Comparison of ENCODE assay signal across 8 mouse cellular contexts in genomic region chr8:110749500-110750170, GRCm38 (mm10). TPM values are rescaled to one million over a fixed set of nuclear protein-coding genes. Genes with fewer than 3 reads are reported as not detected.
A peak's percentile ranks its signal among the peaks of the same experiment; 100 is the strongest.
DNase-seq lines count a peak whose midpoint lies in the region; ATAC-seq and TF ChIP-seq lines count a peak whose summit lies in the region.

No protein-coding gene starts in this region.

- no peak for DNase-seq in left cerebral cortex, adult 2 months (ENCODE audit: extremely low spot score in 1 of 2, low spot score in 2 of 2)
- no peak for DNase-seq in left cerebral cortex, adult 11 months (ENCODE audit: low spot score)
- DNase-seq in Muller cell, postnatal 12 days (ENCODE audit: inconsistent ontology term) = peak; percentile 57
- peak; percentile 78 to 86 for DNase-seq in cerebellum, postnatal 14 days
- peak; percentile 61 for DNase-seq in lung, postnatal 25 days (ENCODE audit: low spot score)
- peak; percentile 37 for DNase-seq in yolk sac, embryonic 10.5 days (ENCODE audit: low spot score)
- DNase-seq in frontal cortex, postnatal 25 days (ENCODE audit: low spot score in 2 of 2) = no peak

- intact Hi-C loops in left cerebral cortex, adult 2 months (cut with DNase I) = loop anchor here (2.0 to 10.0 kb wide), 4 partner anchors 67 to 343 kb away; partner anchors contain the start of genes Clec18a, Ddx19a and Pdpr

- WGBS in hindbrain, embryonic 15.5 days = 59% methylated on average over 10 of the region's 10 CpGs

- no peak overlapping the region for H3K4me3 ChIP-seq in left cerebral cortex, adult 2 months
- no peak overlapping the region for H3K4me3 ChIP-seq in hindbrain, embryonic 15.5 days

- H3K36me3 ChIP-seq in hindbrain, embryonic 15.5 days = no peaks in the 10 kb centered on the region

- 0 out of 2 replicates have a peak, but pooled peaks cover under 1% of the 10 kb centered on the region for H3K4me1 ChIP-seq in hindbrain, embryonic 15.5 days (replicated peaks)

- H3K9me3 ChIP-seq in hindbrain, embryonic 15.5 days = no peaks in the 10 kb centered on the region

- H3K4me2 ChIP-seq in hindbrain, embryonic 15.5 days = no peak overlapping the region

- no peak overlapping the region for H3K9ac ChIP-seq in hindbrain, embryonic 15.5 days

- TF ChIP-seq CTCF in left cerebral cortex, adult 2 months (IDR thresholded peaks at IDR 0.05) = peak; percentile 97

- ATAC-seq in hindbrain, embryonic 15.5 days (ENCODE audit: low FRiP score, low read depth) = peak; percentile 60

- no peaks in the 10 kb centered on the region for H3K27me3 ChIP-seq in hindbrain, embryonic 15.5 days

- no peak overlapping the region for H3K27ac ChIP-seq in left cerebral cortex, adult 2 months
- H3K27ac ChIP-seq in hindbrain, embryonic 15.5 days (replicated peaks) = no peak overlapping the region

RNA-seq across cellular contexts. Expression of gene Mtss1l, which starts 28.4 kb away (rescaled TPM):
- 100 to 1,000 TPM; 207 to 234 TPM for total RNA-seq in left cerebral cortex, adult 2 months (2021)
- polyA plus RNA-seq in hindbrain, embryonic 15.5 days (2015; fragmentation: Nextera tagmentation; extraction: Ambion mirVana) = 51.8 and 62.3 TPM in 2 replicates

RNA-seq across cellular contexts. Expression of gene Il34, which starts 56.1 kb away (rescaled TPM):
- total RNA-seq in left cerebral cortex, adult 2 months (2021) = 100 to 1,000 TPM; 103 TPM
- polyA plus RNA-seq in hindbrain, embryonic 15.5 days (2015; fragmentation: Nextera tagmentation; extraction: Ambion mirVana) = 5.8 and 7.8 TPM in 2 replicates

Comparison
In these comparisons a context has a peak if more than half of its experiments do, and no peak if none do; other contexts are left out.
1. DNase-seq: peak in Muller cell, postnatal 12 days (single experiment), cerebellum, postnatal 14 days (2 of 2), lung, postnatal 25 days (single experiment) and yolk sac, embryonic 10.5 days (single experiment); none in left cerebral cortex, adult 2 months (0 of 2), left cerebral cortex, adult 11 months (single experiment) and frontal cortex, postnatal 25 days (0 of 2).